Mouse (Mus musculus): ENCODE measurements at regions not wholly inside any gene's neighbourhood (a gene's known extent, or its start where the extent isn't known, plus 50 kb on each side); places are given as distances from the start of the nearest gene placed in this dataset.

- Histone ChIP-seq H3K9ac (no peak overlapping the region), H3K27me3 (replicated peaks) (no peaks in the 10 kb centered on the region; the same call in 1 of the 2 replicates), H3K4me1 (no peaks in the 10 kb centered on the region), H3K4me3 (replicated peaks) (no peak overlapping the region), H3K9me3 (no peaks in the 10 kb centered on the region), H3K27ac (no peak overlapping the region), H3K4me2 (no peak overlapping the region), H3K36me3 (no peaks in the 10 kb centered on the region)
- ATAC-seq (ENCODE audit: insufficient read depth, low FRiP score, low read depth), result no peak
- 54% methylated on average over 8 of the region's 8 CpGs for WGBS
Observed at GRCm38 (mm10) chr1:42781533-42781932, 69.5 kb upstream of the Mrps9 start.

DNA sequence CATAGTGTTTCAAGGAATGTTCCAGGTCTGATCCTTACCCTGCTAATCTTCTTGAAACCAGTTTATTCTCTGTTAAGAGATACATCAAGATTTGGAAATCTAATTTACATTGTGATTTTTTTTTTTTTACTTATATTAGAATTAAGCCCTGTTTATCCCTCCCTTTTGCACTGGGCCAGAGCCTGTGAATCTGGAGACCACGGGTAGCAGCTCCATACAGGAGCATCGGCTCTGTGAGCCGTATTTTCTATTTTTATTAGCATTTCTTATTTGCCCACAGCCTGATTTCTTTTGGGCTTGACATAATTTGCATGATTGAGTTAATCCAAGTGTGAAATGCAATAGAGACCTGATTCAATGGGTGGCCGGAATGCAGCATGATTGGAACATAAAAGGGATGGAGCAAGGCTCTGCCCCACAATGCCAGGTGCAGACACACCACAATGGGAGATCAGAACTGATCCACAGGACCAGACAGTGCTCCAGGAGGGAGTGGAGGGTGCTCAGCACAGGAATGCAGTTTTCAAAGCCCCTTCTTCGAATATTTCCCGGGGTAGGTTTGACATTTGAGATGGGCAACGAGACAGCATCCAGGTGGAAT lies 67.9 kb upstream of the Mrps9 start:
- Histone ChIP-seq H3K9ac (no peak overlapping the region), H3K4me1 (no peaks in the 10 kb centered on the region), H3K36me3 (no peaks in the 10 kb centered on the region), H3K4me3 (replicated peaks) (no peak overlapping the region), H3K4me2 (no peak overlapping the region), H3K27me3 (replicated peaks) (no peaks in the 10 kb centered on the region; the same call in 1 of the 2 replicates), H3K27ac (no peak overlapping the region), H3K9me3 (no peaks in the 10 kb centered on the region)
- WGBS, result 85% methylated on average over 7 of the region's 7 CpGs
- no peak for ATAC-seq (ENCODE audit: insufficient read depth, low FRiP score, low read depth)

GRCm38 (mm10) chr1:42787240-42787639 lies 63.8 kb upstream of the Mrps9 start:
- Histone ChIP-seq H3K4me3 (replicated peaks) (no peak overlapping the region), H3K9me3 (no peaks in the 10 kb centered on the region), H3K27ac (no peak overlapping the region), H3K4me1 (no peaks in the 10 kb centered on the region), H3K9ac (no peak overlapping the region), H3K36me3 (no peaks in the 10 kb centered on the region), H3K4me2 (no peak overlapping the region), H3K27me3 (replicated peaks) (no peaks in the 10 kb centered on the region)
- ATAC-seq (ENCODE audit: insufficient read depth, low FRiP score, low read depth), result no peak
- WGBS, result 46% methylated on average over 7 of the region's 7 CpGs

DNA sequence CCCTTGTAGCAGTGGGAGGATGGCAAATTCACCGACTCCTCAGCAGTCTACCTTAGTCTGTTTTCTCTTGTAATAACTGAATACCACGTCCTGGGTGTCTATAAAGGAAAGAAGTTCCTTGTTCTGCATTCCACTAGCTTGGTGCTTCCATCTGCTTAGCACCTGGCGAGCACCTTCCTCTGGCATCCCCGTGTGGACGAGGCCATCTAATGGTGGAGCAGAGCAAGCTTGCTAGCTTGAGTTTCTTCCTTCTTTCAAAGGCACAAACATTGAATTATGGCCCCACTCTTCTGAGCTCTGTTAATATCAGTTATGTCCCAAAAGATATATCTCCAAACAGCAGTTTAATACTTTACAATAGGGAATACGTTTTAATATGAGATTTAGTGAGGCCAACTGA lies 62.6 kb upstream of the Mrps9 start:
- no peak overlapping the region for H3K4me3 ChIP-seq (replicated peaks)
- WGBS, result 70% methylated on average over 6 of the region's 6 CpGs
- no peak for ATAC-seq (ENCODE audit: insufficient read depth, low FRiP score, low read depth)
- H3K9ac ChIP-seq, result no peak overlapping the region
- H3K27me3 ChIP-seq (replicated peaks), result no peaks in the 10 kb centered on the region
- no peak overlapping the region for H3K27ac ChIP-seq
- no peaks in the 10 kb centered on the region for H3K9me3 ChIP-seq
- no peaks in the 10 kb centered on the region for H3K36me3 ChIP-seq
- H3K4me1 ChIP-seq, result no peaks in the 10 kb centered on the region
- no peak overlapping the region for H3K4me2 ChIP-seq

All from stomach, embryonic 15.5 days (tissue).